Comparison of ENCODE assay signal across 13 mouse cellular contexts in the genomic region with DNA sequence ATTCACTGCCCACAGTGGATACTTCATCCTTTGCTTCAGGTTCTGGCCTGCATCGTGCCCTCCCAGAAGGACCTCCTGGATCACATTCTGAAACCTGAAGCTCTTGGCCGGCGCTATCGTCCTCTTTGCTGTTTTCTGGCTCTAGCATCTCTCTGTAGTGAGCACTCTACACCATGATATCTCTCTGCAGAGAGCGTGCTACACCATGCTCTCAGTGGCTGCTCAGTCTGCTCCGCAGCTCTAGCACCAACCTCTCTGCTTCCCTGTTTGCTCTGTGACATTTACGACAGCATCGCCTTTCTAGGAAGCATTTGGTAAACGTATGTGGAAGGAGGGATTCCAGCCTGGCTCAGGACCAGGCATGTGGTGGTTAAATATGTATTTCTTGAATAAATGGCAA.
DNase-seq lines count a peak whose midpoint lies in the region; ATAC-seq lines count a peak whose summit lies in the region.
"Had no signal": no experiment of that assay in that cellular context is flagged by ENCODE, and none has a peak within 500 bp of the region (broad histone marks: within the 10 kb centered on the region; RNA-seq: fewer than 3 reads in every experiment).

No protein-coding gene starts in this region.

- H3K4me2 ChIP-seq in lung, embryonic 15.5 days: peak overlapping the region; percentile 44
- peak overlapping the region; percentile 50 for H3K4me2 ChIP-seq in forebrain, embryonic 13.5 days
- H3K4me2 ChIP-seq in intestine, embryonic 15.5 days (replicated peaks): peak overlapping the region; percentile 49
- peak overlapping the region; percentile 35 for H3K4me2 ChIP-seq in neural tube, embryonic 15.5 days

- 43% methylated on average over 9 of the region's 9 CpGs for WGBS in lung, embryonic 15.5 days
- 72% methylated on average over 9 of the region's 9 CpGs for WGBS in forebrain, embryonic 13.5 days
- 41% methylated on average over 9 of the region's 9 CpGs for WGBS in intestine, embryonic 15.5 days
- WGBS in neural tube, embryonic 15.5 days: 68% methylated on average over 9 of the region's 9 CpGs

- no peak overlapping the region for H3K4me3 ChIP-seq in lung, embryonic 15.5 days
- H3K4me3 ChIP-seq in forebrain, embryonic 13.5 days: no peak overlapping the region
- peak overlapping the region; percentile 7; the same call in 1 of the 2 replicates for H3K4me3 ChIP-seq in intestine, embryonic 15.5 days (replicated peaks)
- no peak overlapping the region for H3K4me3 ChIP-seq in neural tube, embryonic 15.5 days (replicated peaks)
- H3K4me3 ChIP-seq: megakaryocyte, embryonic 14.5 days had no signal

- 0 out of 2 replicates have a peak, but pooled peaks cover 7% of the 10 kb centered on the region for H3K36me3 ChIP-seq in lung, embryonic 15.5 days
- H3K36me3 ChIP-seq in forebrain, embryonic 13.5 days (ENCODE audit: poor library complexity, severe bottlenecking): no peaks in the 10 kb centered on the region
- H3K36me3 ChIP-seq in intestine, embryonic 15.5 days: no peaks in the 10 kb centered on the region
- H3K36me3 ChIP-seq in neural tube, embryonic 15.5 days: no peaks in the 10 kb centered on the region

- H3K9me3 ChIP-seq in lung, embryonic 15.5 days: no peaks in the 10 kb centered on the region
- no peaks in the 10 kb centered on the region for H3K9me3 ChIP-seq in forebrain, embryonic 13.5 days (replicated peaks)
- no peaks in the 10 kb centered on the region for H3K9me3 ChIP-seq in intestine, embryonic 15.5 days
- H3K9me3 ChIP-seq in neural tube, embryonic 15.5 days (replicated peaks): no peaks in the 10 kb centered on the region

- peak; percentile 41; the same call in 1 of the 2 replicates for ATAC-seq in lung, embryonic 15.5 days (ENCODE audit: borderline replicate concordance, extremely low read depth, low FRiP score, low TSS enrichment)
- peak; percentile 46 for ATAC-seq in forebrain, embryonic 13.5 days
- ATAC-seq in intestine, embryonic 15.5 days: no peak
- no peak for ATAC-seq in neural tube, embryonic 15.5 days (ENCODE audit: low FRiP score)

- no peak overlapping the region; the same call in 1 of the 2 replicates for H3K9ac ChIP-seq in lung, embryonic 15.5 days
- no peak overlapping the region for H3K9ac ChIP-seq in forebrain, embryonic 13.5 days
- no peak overlapping the region for H3K9ac ChIP-seq in intestine, embryonic 15.5 days
- H3K9ac ChIP-seq in neural tube, embryonic 15.5 days (replicated peaks): no peak overlapping the region

- H3K27me3 ChIP-seq in lung, embryonic 15.5 days: no peaks in the 10 kb centered on the region
- H3K27me3 ChIP-seq in forebrain, embryonic 13.5 days: no peaks in the 10 kb centered on the region
- H3K27me3 ChIP-seq in intestine, embryonic 15.5 days (replicated peaks): no peaks in the 10 kb centered on the region
- no peaks in the 10 kb centered on the region for H3K27me3 ChIP-seq in neural tube, embryonic 15.5 days (replicated peaks)
- H3K27me3 ChIP-seq: megakaryocyte, embryonic 14.5 days had no signal

- H3K4me1 ChIP-seq in lung, embryonic 15.5 days: peaks cover 14% of the 10 kb centered on the region
- peaks cover 22% of the 10 kb centered on the region for H3K4me1 ChIP-seq in forebrain, embryonic 13.5 days
- peaks cover 20% of the 10 kb centered on the region; the same call in 1 of the 2 replicates for H3K4me1 ChIP-seq in intestine, embryonic 15.5 days (replicated peaks)
- peaks cover 34% of the 10 kb centered on the region for H3K4me1 ChIP-seq in neural tube, embryonic 15.5 days
- H3K4me1 ChIP-seq: megakaryocyte, embryonic 14.5 days had no signal

- no peak for DNase-seq in lung, postnatal 36 days
- DNase-seq in layer of hippocampus, adult 11-12 months (ENCODE audit: low spot score): no peak
- DNase-seq in yolk sac, embryonic 10.5 days (ENCODE audit: low spot score): no peak
- DNase-seq: adrenal gland, postnatal 14 days; cerebellum, adult 11-12 months; embryo, embryonic 11 days; spleen, adult 18-20 months; thymus, postnatal 25 days had no signal

- H3K27ac ChIP-seq in lung, embryonic 15.5 days: peak overlapping the region; percentile 77
- peak overlapping the region; percentile 55 for H3K27ac ChIP-seq in forebrain, embryonic 13.5 days
- H3K27ac ChIP-seq in intestine, embryonic 15.5 days: peak overlapping the region; percentile 59
- 0 out of 2 replicates have a peak overlapping the region, but pooled peaks have one; percentile 13 for H3K27ac ChIP-seq in neural tube, embryonic 15.5 days (replicated peaks)

Comparison
In these comparisons a context has a peak if more than half of its experiments do, and no peak if none do; other contexts are left out.
1. ATAC-seq: peak in lung, embryonic 15.5 days (single experiment) and forebrain, embryonic 13.5 days (single experiment); none in intestine, embryonic 15.5 days (single experiment) and neural tube, embryonic 15.5 days (single experiment).
2. H3K27ac ChIP-seq: peak in every context shown above with its lines; median percentile 77 in lung, embryonic 15.5 days; 59 in intestine, embryonic 15.5 days; 55 in forebrain, embryonic 13.5 days; 13 in neural tube, embryonic 15.5 days.
3. Peak in every context shown above with its lines, with median percentiles within 50 percentile points of each other: H3K4me2 ChIP-seq.